Mouse (Mus musculus) left cerebral cortex, adult 11 months (tissue): Measurements from ENCODE around the gene Cct8.
A peak's percentile ranks its signal among the peaks of the same experiment; 100 is the strongest.
"Not testable (repeated sequence)": the region's sequence is repeated elsewhere in the genome, so short reads cannot be mapped to it uniquely, and the experiment has no call there.

Experiments
- DNase-seq: peaks from one replicate; pipeline ENCODE4 v3.0.0; 2022; ENCODE audit warnings: low spot score

Gene Cct8

DNA sequence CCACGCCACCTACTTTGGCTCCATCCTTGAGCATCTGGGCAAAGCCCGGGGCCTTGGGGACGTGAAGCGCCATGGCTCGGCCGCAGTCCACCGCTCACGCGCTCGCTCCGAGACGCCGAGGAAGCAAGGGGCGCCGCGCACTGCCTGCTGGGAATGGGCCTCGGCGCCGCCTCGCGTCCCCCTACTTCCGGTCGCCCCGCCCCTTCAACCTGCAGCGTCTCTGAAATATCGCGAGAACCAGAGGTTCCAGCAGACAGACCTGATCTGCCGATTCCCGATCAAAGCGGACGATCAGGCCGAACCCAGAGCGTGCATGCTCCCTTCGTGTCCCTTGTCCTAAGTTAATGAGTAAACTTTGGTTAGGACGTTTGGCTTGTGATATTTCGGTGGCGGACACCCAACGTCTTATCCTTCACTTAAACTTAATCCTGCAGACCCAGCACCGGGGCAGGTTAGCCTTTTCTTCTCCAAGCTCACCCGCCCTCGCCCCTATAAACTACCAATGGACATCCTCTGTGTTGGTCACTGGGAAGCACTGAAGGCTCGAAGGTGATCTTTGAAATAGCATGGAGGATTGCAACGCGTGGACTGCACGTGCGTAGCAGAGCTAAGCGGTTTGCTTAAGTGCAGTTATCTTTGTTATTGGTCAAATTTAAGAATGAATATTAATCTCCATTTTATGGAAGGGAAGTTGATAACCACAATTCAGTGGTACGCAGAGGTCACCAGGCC lies at the start of gene Cct8:
Cct8 (minus strand) TSS at position 158 of the 732 bp plus-strand sequence.
- DNase-seq = peak; percentile 94

GRCm38 (mm10) chr16:87528755-87529154 lies 33.1 kb upstream of the Cct8 start:
- no peak for DNase-seq

DNA sequence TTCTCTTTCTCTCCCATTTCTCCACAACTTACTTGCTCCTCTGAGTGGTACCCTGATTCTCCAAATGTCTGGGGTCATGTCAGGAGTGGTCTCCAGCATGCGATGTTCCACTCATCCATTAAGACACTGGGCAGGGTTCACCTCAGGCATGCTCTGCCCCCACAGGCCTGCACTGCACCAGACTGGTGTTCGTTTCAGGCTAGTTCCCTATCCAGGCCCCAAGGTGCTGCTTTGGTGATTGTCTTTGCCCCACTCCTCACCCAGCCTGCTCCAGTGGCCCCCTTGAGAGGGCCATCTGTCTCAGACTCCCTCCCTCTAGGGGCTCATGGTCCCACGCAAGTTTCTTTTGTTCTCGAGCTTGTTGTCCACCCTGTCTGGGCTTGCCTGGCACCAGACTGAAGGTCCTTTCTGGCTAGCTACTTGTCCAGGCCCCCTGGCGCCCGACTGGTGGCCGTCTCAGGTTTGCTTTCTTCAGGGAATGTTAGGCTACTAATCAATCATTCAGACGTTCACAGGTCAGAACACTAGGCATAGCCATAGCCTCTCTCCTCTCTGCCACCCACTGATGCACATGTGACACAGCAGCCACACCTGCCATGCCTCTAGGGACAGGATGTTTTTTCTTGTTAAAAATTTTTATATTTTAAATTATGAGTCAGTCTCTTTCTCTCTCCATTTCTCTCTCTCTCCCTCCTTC lies 32.0 kb upstream of the Cct8 start:
- DNase-seq = no peak

DNA sequence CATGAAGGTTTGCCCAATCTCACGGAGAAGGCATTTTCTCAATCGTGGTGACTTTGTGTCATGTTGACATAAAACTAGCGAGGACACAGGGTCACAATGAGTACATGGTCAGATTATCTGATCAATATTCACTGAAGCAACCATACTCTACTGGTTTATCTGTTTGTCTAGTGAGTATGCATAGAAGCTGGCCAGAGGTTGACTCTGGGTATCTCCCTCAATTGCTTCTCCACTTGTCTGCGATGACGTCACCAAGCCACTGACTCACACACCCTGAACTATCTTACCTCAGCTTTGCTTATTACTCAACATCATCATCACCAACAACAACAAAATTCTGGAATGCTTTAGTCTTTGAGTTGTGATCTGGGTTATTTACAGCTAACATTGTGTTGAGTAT lies 28.6 kb upstream of the Cct8 start:
- DNase-seq = no peak

GRCm38 (mm10) chr16:87512331-87512730 lies 16.7 kb upstream of the Cct8 start:
- no peak for DNase-seq

DNA sequence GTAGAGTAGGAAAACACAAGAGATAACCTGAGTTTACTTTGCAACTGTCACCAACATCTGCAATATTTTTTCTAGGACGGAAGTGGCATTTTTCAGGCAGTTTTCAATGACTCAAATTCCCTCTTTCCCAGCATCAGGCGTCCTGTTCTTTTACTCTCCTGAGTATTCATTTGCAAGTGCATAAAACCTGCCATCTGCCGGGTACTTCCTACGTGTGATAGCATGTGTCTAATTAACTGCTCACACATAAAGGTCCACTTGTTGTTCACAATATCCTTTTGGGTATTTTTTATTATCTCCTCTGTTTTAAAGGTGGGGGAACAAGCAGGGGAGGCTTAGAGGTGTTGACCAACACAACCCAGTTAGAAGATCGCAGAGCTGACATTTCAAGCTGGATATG lies 16.0 kb upstream of the Cct8 start:
- no peak for DNase-seq

- DNase-seq = no peak
Measured at GRCm38 (mm10) chr16:87501304-87502078, 5.8 kb upstream of the Cct8 start.

DNA sequence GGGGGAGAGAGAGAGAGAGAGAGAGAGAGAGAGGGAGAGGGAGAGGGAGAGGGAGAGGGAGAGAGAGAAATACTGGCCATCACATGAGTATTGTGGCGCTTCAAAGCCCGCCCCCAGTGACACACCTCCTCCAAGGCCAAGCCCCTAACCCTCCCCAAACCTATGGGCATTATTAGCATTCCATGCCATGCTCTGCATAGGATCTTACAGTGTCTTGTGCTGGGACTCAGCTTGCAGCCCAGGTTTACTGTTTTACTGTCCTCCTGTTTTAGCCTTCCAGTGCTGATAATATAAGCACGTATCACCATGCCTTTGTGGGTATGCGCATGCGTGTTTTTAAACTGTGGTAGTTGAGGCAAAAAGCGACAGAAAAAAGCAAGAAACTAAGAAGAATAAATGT lies 3.9 kb upstream of the Cct8 start:
- no peak for DNase-seq

DNA sequence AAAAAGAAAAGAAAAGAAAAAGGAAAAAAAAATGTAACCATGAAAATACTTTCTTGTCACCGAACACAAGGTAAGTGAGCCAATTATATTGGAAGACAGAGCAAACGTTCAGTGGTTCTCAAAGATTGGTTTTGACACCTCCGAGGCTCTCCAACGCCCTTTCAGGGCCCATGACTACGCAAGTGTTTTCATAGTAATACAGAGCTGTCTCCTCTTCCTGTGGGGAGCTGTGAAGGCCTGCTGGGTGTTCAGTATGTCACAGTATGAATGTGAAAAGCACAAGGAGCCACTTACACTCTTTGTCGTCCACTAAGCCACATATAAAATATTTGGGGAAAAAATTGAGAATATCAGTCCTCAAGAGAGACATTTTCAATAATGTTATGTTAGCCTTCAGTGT lies 1.5 kb upstream of the Cct8 start:
- no peak for DNase-seq

GRCm38 (mm10) chr16:87496728-87497127 lies 1.1 kb upstream of the Cct8 start:
- DNase-seq = no peak

DNA sequence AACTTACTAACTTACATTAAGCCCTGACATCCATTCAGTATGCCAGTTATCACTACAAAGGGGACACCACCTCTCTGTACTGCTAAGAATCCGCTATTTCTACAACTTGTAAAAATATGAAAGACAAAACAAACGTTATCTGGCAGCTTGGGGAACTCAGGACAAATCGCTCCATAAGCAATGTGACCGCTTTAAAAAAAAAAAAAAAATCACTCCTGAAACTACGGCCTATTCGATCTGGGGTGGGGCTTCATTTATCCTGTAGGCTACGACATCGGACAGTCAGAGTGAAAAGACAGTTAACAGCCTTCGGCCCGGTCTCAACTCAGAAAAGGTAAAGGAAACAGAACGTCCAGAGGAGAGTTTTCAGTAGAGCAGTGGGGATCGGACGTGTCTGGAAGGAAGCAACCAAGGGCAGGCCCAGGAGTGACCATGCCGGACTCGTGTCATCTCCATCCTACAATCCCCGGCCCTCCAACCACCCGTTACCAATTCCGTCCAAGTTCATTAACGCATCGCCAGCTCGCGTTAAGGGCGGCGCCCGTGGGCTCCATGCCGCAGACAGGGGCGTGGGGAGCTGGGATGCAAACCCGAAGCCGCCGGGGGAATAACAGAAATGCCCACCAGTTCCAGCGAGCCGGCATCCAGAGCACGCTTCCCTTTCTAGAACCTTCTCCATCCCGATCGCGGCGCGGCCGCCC lies 568 bp downstream of the Cct8 start:
- DNase-seq = no peak

DNA sequence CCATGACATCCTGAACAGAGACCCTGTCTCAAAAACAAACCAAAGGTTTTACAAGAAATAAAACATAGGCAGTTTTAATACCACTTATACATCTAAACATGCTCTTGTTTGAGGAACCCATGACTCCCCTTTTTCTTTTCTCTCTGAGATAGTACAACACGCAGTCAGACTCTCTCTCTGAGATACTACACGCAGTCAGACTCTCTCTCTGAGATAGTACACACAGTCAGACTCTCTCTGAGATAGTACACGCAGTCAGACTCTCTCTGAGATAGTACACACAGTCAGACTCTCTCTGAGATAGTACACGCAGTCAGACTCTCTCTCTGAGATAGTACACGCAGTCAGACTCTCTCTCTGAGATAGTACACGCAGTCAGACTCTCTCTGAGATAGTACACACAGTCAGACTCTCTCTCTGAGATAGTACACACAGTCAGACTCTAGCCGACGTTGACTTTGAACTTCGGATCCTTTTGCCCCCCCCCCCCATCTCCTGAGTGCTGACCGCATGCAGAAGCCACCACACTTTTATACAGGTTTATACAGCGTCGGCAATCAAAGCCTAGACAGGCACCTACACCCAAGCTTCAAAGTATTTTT lies 3.4 kb downstream of the Cct8 start:
- not testable (repeated sequence) for DNase-seq

GRCm38 (mm10) chr16:87488605-87489004 lies 7.1 kb downstream of the Cct8 start:
- DNase-seq = no peak

DNA sequence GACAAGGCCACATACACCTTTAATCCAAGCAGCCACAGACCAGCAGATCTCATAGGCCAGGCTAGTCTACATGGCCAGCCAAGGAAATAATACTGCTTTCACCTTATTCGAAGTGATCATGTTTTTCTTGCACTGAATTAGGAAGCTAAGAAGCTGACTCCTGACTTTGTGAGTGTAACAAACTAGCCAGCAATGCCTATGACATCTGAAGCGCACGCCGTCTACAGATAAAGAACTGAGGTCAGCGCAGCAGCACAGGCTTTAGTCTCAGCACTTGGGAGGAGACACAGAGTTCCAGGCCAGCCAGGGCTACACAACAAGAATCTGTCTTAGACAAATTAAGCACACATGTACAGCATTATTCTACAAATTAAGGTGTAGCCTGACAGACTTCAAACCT lies 8.9 kb downstream of the Cct8 start:
- no peak for DNase-seq

DNA sequence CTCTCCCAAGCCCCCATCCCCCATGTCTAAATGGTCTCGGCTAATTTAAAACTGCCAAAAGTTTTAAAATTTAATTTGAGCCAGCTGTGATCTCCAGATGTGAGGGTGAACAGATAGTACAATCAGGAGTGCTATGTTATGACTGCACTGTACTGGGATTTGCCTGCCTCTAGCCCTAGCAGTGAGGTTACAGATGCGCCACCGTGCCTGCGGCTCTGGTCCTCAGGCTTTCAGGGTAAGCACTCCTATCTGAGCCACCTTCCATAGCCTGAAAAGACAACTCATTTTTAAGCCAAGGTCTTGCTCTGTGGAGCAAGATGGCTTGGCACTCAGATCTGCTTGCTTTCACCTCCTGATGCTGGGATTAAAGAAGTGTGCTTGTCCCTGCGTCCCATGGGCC lies 11.3 kb downstream of the Cct8 start:
- DNase-seq = no peak

GRCm38 (mm10) chr16:87470579-87470978 lies 25.1 kb downstream of the Cct8 start:
- no peak for DNase-seq

GRCm38 (mm10) chr16:87458752-87459151 lies 36.9 kb downstream of the Cct8 start:
- DNase-seq = no peak

GRCm38 (mm10) chr16:87455180-87455611 lies 40.5 kb downstream of the Cct8 start:
- no peak for DNase-seq

GRCm38 (mm10) chr16:87454419-87455179 lies 41.1 kb downstream of the Cct8 start, which contains the start of gene Usp16:
Usp16 (plus strand) TSS chr16:87454703.
- DNase-seq = peak; percentile 82

DNA sequence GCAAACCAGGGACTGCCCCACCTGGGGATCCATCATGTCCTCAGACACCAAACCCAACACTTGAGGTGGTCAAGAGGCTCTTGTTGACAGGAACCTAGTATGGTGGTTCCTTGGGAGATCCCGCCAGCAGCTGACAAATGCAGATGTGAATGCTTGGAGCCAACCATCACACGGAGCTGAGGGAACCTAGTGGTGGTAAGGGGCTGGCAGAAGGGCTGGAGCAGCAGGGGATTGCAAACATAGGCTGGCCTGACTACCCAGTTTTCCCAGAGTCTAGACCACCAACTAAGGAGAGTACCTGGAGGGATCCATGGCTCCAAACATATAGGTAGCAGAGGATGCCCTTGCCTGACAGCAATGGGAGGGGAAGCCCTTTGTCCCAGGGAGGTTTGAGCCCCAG lies 42.4 kb downstream of the Cct8 start:
- no peak for DNase-seq

GRCm38 (mm10) chr16:87445528-87445927 lies 50.1 kb downstream of the Cct8 start:
- no peak for DNase-seq
